Mouse (Mus musculus) liver, postnatal 0 days (tissue): ENCODE results near the gene Ddx54. TPM values are rescaled to one million over a fixed set of nuclear protein-coding genes. Genes with fewer than 3 reads are reported as not detected.

Experiments used
- ATAC-seq: fragments of 200-750 bp; cut with Nextera tagmentation; 2 replicates; pipeline ENCODE4 v1.8.0; 2017; ENCODE audit warnings: mild to moderate bottlenecking, moderate library complexity
- DNase-seq: peaks from one replicate; pipeline ENCODE4 v3.0.0-alpha.2; 2016
- H3K27ac ChIP-seq: fragments of 300-500 bp; sonication (generic); 2 replicates; pipeline ENCODE4 v1.5.1; 2014; ENCODE audit warnings: antibody characterized with exemption, moderate library complexity, mild to moderate bottlenecking, low read depth
- H3K27me3 ChIP-seq: fragments of 300-500 bp; sonication (generic); 2 replicates; pipeline ENCODE4 v1.6.1; 2014; ENCODE audit warnings: low read length, control low read depth, mixed read lengths; ENCODE audit not compliant: insufficient read depth
- H3K36me3 ChIP-seq: fragments of 300-500 bp; sonication (generic); replicated peaks from 2 replicates; pipeline ENCODE4 v1.6.1; 2014; ENCODE audit warnings: mild to moderate bottlenecking, control low read depth, low read length, moderate library complexity, mixed read lengths; ENCODE audit not compliant: insufficient read depth
- H3K4me1 ChIP-seq: fragments of 300-500 bp; sonication (generic); 2 replicates; pipeline ENCODE4 v1.6.1; 2014; ENCODE audit warnings: antibody characterized with exemption, mild to moderate bottlenecking, control low read depth; ENCODE audit not compliant: insufficient read depth
- H3K4me2 ChIP-seq: fragments of 300-500 bp; sonication (generic); 2 replicates; pipeline ENCODE4 v1.6.1; 2014; ENCODE audit warnings: low read depth, mild to moderate bottlenecking, low read length, moderate library complexity, mixed read lengths
- H3K4me3 ChIP-seq: fragments of 300-500 bp; sonication (generic); 2 replicates; pipeline ENCODE4 v1.5.1; 2014; ENCODE audit warnings: low read depth, low read length
- H3K9ac ChIP-seq: fragments of 300-500 bp; sonication (generic); replicated peaks from 2 replicates; pipeline ENCODE4 v1.6.1; 2014; ENCODE audit warnings: mild to moderate bottlenecking, moderate library complexity
- H3K9me3 ChIP-seq: fragments of 300-500 bp; sonication (generic); 2 replicates; pipeline ENCODE4 v1.6.1; 2016; ENCODE audit warnings: mild to moderate bottlenecking, control low read depth, low read length, mixed read lengths
- CTCF ChIP-seq: sonication (generic); IDR thresholded peaks from 2 replicates; pipeline ENCODE4 v1.5.1; 2016; ENCODE audit warnings: antibody characterized with exemption, low read depth
- EP300 ChIP-seq: IDR thresholded peaks from 2 replicates; pipeline ENCODE4 v1.6.1; 2016; ENCODE audit warnings: antibody characterized with exemption, low read depth, mild to moderate bottlenecking
- whole genome bisulfite sequencing: fragments of 180-500 bp; shearing (Covaris S2); extraction: QIAGEN DNeasy Blood & Tissue Kit; methylation state at CpG from one replicate; pipeline ENCODE4 v1.1.7; 2014; ENCODE audit not compliant: insufficient replicate concordance; 5-methylcytosine and 5-hydroxymethylcytosine counted together
- polyA plus RNA-seq: library from polyadenylated mRNA; unstranded; fragments of >200 nt; fragmentation: Nextera tagmentation; extraction: Ambion mirVana; gene quantifications from 2 replicates; pipeline ENCODE4 v1.2.1, GENCODE M21; 2015

Gene Ddx54
- polyA plus RNA-seq, 1 experiment from 2014 or later = 15.1 TPM

DNA sequence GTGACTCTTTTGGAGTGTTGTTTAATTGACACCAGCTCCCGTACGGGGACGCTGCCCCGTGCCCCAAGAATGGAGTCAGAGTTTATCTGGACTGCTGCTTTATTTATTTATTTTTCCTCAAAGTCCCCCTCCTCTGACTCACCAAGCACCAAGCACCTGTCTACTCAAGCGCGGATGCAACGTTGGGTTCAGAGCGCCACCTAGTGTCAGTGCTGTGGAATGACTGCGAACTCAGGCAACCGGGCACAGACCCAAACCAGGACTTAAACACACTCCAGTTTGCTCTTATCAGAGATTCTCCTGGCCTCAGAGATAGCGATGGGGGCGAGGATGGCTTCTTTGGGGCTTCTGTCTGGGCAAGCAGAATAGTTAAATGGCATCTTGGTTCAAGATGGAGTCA, 61.1 kb downstream of the Ddx54 start:
- H3K9ac ChIP-seq = no peak overlapping the region
- H3K4me3 ChIP-seq = no peak overlapping the region
- H3K9me3 ChIP-seq = no peaks in the 10 kb centered on the region
- 4% methylated on average over 12 of the region's 12 CpGs for WGBS
- DNase-seq (peak; percentile 79), ATAC-seq (peak; percentile 44; the same call in 1 of the 2 replicates)
- no peak overlapping the region for H3K4me2 ChIP-seq
- TF ChIP-seq EP300 (no peak), CTCF (peak; percentile 89)
- H3K4me1 ChIP-seq = no peaks in the 10 kb centered on the region
- H3K27me3 ChIP-seq = no peaks in the 10 kb centered on the region
- no peaks in the 10 kb centered on the region for H3K36me3 ChIP-seq
- no peak overlapping the region for H3K27ac ChIP-seq

DNA sequence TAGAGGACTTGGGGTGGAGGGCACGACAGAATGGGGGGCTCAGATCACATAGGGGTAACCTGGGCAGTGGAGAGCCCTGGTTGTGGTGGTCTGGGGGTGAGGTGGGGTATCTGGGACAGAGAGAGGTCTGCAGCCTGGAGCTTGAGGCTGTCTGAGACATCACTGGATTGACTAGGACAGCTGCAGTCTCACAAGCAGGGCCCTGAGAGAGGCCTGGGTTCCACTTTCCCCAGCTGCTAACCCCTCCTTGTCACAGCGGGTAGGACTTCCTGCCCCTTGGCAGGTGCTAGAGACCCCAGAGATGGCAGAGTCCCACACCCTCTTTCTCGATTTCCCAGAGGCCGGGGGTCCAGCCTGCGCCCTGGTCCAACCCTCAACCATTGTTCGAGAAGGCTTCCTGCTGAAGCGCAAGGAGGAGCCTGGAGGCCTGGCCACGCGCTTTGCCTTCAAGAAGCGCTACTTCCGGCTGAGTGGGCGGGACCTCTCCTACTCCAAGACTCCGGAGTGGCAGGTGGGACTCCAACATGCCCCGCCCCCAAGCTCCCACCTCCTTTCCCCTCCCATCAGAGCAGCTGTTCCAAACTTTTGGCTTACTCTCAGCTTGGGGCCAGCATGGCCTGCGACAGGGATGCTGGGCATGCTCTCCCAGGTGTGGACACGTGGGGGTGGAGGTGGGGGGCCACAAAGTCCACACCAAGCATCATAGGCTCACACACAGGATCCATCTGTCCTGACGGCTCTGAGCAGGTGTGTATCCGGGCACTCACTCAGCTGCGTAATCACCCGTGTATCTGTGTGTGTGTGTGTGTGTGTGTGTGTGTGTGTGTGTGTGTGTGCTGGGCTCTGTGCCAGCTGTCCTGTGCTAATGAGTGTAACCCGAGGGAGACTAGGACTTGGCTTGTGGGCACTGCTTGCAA, 61.9 kb downstream of the Ddx54 start:
- Histone ChIP-seq H3K9me3 (no peaks in the 10 kb centered on the region), H3K27me3 (no peaks in the 10 kb centered on the region), H3K4me1 (no peaks in the 10 kb centered on the region), H3K27ac (no peak overlapping the region), H3K9ac (no peak overlapping the region), H3K4me2 (no peak overlapping the region), H3K4me3 (no peak overlapping the region), H3K36me3 (no peaks in the 10 kb centered on the region)
- no peak for TF ChIP-seq EP300
- no peak for TF ChIP-seq CTCF
- WGBS = 28% methylated on average over 21 of the region's 21 CpGs
- ATAC-seq (0 out of 2 replicates have a peak, but pooled peaks have one; percentile 18), DNase-seq (peak; percentile 45)

DNA sequence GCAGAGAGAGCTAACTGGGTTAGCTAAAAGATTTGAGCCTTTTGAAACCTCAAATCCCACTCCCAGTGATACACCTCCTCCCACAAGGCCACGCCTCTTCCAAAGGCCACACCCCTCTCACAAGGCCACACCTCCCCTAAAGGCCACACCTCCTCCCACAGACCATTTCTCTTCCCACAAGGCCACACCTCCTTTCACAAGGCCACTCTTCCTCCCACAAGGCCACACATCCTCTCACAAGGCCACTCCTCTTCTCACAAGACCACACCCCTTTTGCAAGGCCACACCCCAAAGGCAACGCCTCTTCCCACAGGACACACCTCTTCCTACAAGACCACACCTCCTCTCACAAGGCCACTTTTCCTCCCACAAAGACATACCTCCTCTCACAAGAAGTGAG, 65.0 kb downstream of the Ddx54 start:
- Histone ChIP-seq H3K27ac (no peak overlapping the region), H3K9me3 (no peaks in the 10 kb centered on the region), H3K4me3 (no peak overlapping the region), H3K36me3 (no peaks in the 10 kb centered on the region), H3K4me2 (no peak overlapping the region), H3K4me1 (0 out of 2 replicates have a peak, but pooled peaks cover 3% of the 10 kb centered on the region), H3K9ac (no peak overlapping the region), H3K27me3 (peaks cover 18% of the 10 kb centered on the region)
- peak; percentile 40; the same call in 1 of the 2 replicates for ATAC-seq
- TF ChIP-seq EP300 = no peak
- no peak for TF ChIP-seq CTCF
- DNase-seq = peak; percentile 41
- WGBS = 27% methylated on average over 2 of the region's 2 CpGs

Other genes with a start within 250 kb of the Ddx54 start
- not detected in 2 replicates for gene Lhx5, start 181.0 kb upstream of the Ddx54 start, polyA plus RNA-seq
- gene Sdsl, start 139.9 kb upstream of the Ddx54 start, polyA plus RNA-seq = 21.0 and 24.5 TPM in 2 replicates
- gene Sds, start 136.2 kb upstream of the Ddx54 start, polyA plus RNA-seq = 32.4 and 32.5 TPM in 2 replicates
- gene Plbd2, start 109.1 kb upstream of the Ddx54 start, polyA plus RNA-seq = 53.6 and 54.1 TPM in 2 replicates
- gene Slc8b1, start 101.6 kb upstream of the Ddx54 start, polyA plus RNA-seq = 15.3 and 17.1 TPM in 2 replicates
- gene Tpcn1, start 24.1 kb upstream of the Ddx54 start, polyA plus RNA-seq = 16.3 and 18.6 TPM in 2 replicates
- gene Iqcd, start 23.7 kb upstream of the Ddx54 start, polyA plus RNA-seq = 0.75 and 0.84 TPM in 2 replicates
- 3.1 and 3.4 TPM in 2 replicates for gene Rita1, start 150 bp upstream of the Ddx54 start, polyA plus RNA-seq
- not detected in 2 replicates for gene Cfap73, start 21.5 kb downstream of the Ddx54 start, polyA plus RNA-seq
- 0.20 and 0.36 TPM in 2 replicates for gene Rasal1, start 36.1 kb downstream of the Ddx54 start, polyA plus RNA-seq
- 0.23 and 0.25 TPM in 2 replicates for gene Dtx1, start 99.2 kb downstream of the Ddx54 start, polyA plus RNA-seq
- gene Oas2, start 137.1 kb downstream of the Ddx54 start, polyA plus RNA-seq = 0.83 and 1.1 TPM in 2 replicates
- gene Oas3, start 164.9 kb downstream of the Ddx54 start, polyA plus RNA-seq = 1.8 and 2.1 TPM in 2 replicates
- 0.15 and 0.20 TPM in 2 replicates for gene Oas1e, start 182.8 kb downstream of the Ddx54 start, polyA plus RNA-seq
- gene Oas1c, start 199.8 kb downstream of the Ddx54 start, polyA plus RNA-seq = 0.58 and 0.60 TPM in 2 replicates
- gene Oas1f, start 234.6 kb downstream of the Ddx54 start, polyA plus RNA-seq = not detected in 2 replicates
- not detected in 2 replicates for gene Oas1h, start 248.7 kb downstream of the Ddx54 start, polyA plus RNA-seq